Mouse (Mus musculus): ENCODE results near the gene Esrrg. TPM values are rescaled to one million over a fixed set of nuclear protein-coding genes. Genes with fewer than 3 reads are reported as not detected.

Gene Esrrg
- polyA plus RNA-seq, 1 experiment from 2014 or later = 23.5 TPM

DNA sequence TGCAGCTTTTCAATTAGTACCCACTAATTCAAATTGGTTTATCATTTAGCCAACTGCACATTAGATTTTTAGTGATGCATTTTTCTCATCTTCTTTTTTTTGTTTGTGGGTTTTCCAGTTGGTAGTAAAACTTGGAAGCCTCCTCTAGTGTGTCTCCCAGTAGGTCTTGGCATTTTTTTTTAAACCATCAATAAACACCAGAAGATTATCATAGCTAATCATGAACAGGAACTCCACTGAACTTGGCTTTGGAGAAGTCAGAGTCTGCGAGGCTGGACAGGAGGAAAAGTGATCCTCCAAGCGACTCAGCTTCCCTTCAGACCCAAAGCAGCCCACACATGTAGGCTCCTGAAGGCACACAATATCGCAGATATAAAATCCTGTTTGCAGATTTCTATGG, 155.2 kb downstream of the Esrrg start:
- no peaks in the 10 kb centered on the region for H3K27me3 ChIP-seq (ENCODE audit: control insufficient read depth, insufficient read depth, low read length)
- WGBS = 70% methylated on average over 3 of the region's 3 CpGs
- no peak overlapping the region for H3K4me3 ChIP-seq (ENCODE audit: low read length)

DNA sequence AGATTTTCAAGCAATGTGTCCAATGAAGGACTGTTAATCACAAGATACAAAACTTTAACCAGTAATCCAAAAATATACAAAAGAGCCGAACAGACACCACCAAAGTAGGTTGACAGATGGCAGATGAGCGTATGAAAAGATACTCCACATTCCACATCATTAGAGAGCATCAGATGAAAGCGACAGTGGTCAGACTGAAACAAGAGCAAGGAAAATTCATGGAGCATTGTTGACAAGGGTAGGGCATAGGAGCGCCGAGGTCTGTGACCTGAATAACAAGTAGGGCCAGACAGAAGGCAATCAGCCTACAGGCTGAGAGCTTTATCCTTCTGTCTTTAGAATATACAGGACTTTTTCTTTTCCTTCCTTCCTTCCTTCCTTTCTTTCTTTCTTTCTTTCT, 157.0 kb downstream of the Esrrg start:
- no peak overlapping the region for H3K4me3 ChIP-seq (ENCODE audit: low read length)
- H3K4me1 ChIP-seq (ENCODE audit: control insufficient read depth, insufficient read depth, low read length) = peaks cover 19% of the 10 kb centered on the region
- H3K27me3 ChIP-seq (ENCODE audit: control insufficient read depth, insufficient read depth, low read length) = no peaks in the 10 kb centered on the region
- no peaks in the 10 kb centered on the region for H3K36me3 ChIP-seq (ENCODE audit: control insufficient read depth, insufficient read depth)
- H3K9ac ChIP-seq (ENCODE audit: low read length) = no peak overlapping the region
- ATAC-seq (replicated peaks; ENCODE audit: extremely low read depth, insufficient read depth, low FRiP score) = no peak
- no peak overlapping the region for H3K4me2 ChIP-seq (ENCODE audit: low read depth, low read length)
- no peak overlapping the region for H3K27ac ChIP-seq (ENCODE audit: low read length)
- no peaks in the 10 kb centered on the region for H3K9me3 ChIP-seq (replicated peaks; ENCODE audit: control insufficient read depth, low read length)
- 88% methylated on average over 5 of the region's 5 CpGs for WGBS

More for the DNA sequence above, 155.2 kb downstream of the Esrrg start:
- no peaks in the 10 kb centered on the region for H3K36me3 ChIP-seq (ENCODE audit: control insufficient read depth, insufficient read depth)
- H3K4me2 ChIP-seq (ENCODE audit: low read depth, low read length) = no peak overlapping the region
- no peak overlapping the region for H3K27ac ChIP-seq (ENCODE audit: low read length)
- H3K9me3 ChIP-seq (replicated peaks; ENCODE audit: control insufficient read depth, low read length) = no peaks in the 10 kb centered on the region
- H3K9ac ChIP-seq (ENCODE audit: low read length) = no peak overlapping the region
- H3K4me1 ChIP-seq (ENCODE audit: control insufficient read depth, insufficient read depth, low read length) = peaks cover 15% of the 10 kb centered on the region
- ATAC-seq (replicated peaks; ENCODE audit: extremely low read depth, insufficient read depth, low FRiP score) = no peak

DNA sequence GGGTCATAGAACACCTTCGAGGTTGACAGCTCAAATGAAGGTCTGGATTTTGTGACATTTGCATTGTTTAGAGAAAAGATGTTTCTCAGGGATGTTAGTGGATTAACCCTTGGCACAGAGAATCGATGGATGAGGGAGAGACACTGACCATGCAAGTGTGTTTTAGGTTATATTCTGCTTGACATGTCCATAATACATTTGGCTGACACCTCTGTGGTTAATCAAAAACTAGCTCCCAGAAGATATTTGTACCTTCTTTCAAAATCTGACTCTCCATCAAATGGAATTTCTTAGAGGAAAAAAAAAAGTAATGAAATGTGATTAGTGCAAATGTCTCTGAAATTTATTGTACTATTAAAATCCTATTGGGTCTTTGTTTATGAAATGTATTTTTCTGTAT, 158.8 kb downstream of the Esrrg start:
- Histone ChIP-seq H3K4me2 (ENCODE audit: low read depth, low read length) (no peak overlapping the region), H3K9me3 (replicated peaks; ENCODE audit: control insufficient read depth, low read length) (no peaks in the 10 kb centered on the region), H3K4me3 (ENCODE audit: low read length) (no peak overlapping the region), H3K9ac (ENCODE audit: low read length) (no peak overlapping the region), H3K27ac (ENCODE audit: low read length) (no peak overlapping the region), H3K36me3 (ENCODE audit: control insufficient read depth, insufficient read depth) (no peaks in the 10 kb centered on the region), H3K4me1 (ENCODE audit: control insufficient read depth, insufficient read depth, low read length) (peaks cover 15% of the 10 kb centered on the region), H3K27me3 (ENCODE audit: control insufficient read depth, insufficient read depth, low read length) (no peaks in the 10 kb centered on the region)
- no peak for ATAC-seq (replicated peaks; ENCODE audit: extremely low read depth, insufficient read depth, low FRiP score)
- WGBS = 74% methylated on average over 2 of the region's 2 CpGs

DNA sequence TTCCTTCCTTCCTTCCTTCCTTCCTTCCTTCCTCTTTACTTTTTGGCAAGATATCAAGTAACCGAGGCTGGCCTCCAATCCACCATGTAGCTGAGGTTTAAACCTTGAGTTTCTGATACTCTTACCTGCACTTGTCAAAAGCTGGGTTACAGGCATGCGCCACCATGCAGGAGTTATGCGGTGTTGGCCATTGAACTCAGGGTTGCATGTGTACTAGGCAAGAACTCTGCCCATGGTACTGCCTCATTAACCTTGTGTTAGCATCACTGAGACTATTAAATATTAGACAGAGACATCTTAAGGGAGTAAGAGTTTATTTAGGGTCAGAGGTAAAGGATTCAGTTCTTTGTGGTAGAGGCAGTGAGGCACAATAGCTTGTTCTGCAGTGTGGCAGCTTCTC, 161.6 kb downstream of the Esrrg start:
- no peaks in the 10 kb centered on the region for H3K27me3 ChIP-seq (ENCODE audit: control insufficient read depth, insufficient read depth, low read length)
- 0 out of 2 replicates have a peak, but pooled peaks cover 8% of the 10 kb centered on the region for H3K4me1 ChIP-seq (ENCODE audit: control insufficient read depth, insufficient read depth, low read length)
- 88% methylated on average over 3 of the region's 3 CpGs for WGBS
- no peaks in the 10 kb centered on the region for H3K36me3 ChIP-seq (ENCODE audit: control insufficient read depth, insufficient read depth)
- no peak overlapping the region for H3K4me3 ChIP-seq (ENCODE audit: low read length)
- H3K9me3 ChIP-seq (replicated peaks; ENCODE audit: control insufficient read depth, low read length) = no peaks in the 10 kb centered on the region
- H3K9ac ChIP-seq (ENCODE audit: low read length) = no peak overlapping the region
- H3K27ac ChIP-seq (ENCODE audit: low read length) = no peak overlapping the region
- H3K4me2 ChIP-seq (ENCODE audit: low read depth, low read length) = no peak overlapping the region
- ATAC-seq (replicated peaks; ENCODE audit: extremely low read depth, insufficient read depth, low FRiP score) = no peak

DNA sequence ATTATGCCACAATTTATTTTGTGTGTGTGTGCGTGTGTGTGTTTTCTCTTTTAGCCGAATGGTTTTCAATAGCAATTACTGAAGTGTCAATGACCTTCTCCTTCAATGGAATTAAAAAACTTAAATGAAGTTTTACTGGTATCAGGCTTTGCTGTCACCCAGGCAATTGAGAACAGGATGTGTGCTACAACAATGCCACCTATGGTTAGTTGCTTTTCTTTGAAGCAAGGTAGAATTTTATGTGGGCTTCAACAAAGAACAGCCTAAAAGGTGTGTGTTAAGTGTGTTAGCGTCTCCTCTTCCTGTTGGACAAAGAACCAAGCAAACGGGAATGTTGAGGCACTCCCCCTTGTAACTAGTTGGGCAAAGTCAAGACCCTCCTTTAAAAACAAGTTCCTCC, 162.5 kb downstream of the Esrrg start:
- Histone ChIP-seq H3K27ac (ENCODE audit: low read length) (no peak overlapping the region), H3K4me1 (ENCODE audit: control insufficient read depth, insufficient read depth, low read length) (0 out of 2 replicates have a peak, but pooled peaks cover 8% of the 10 kb centered on the region), H3K27me3 (ENCODE audit: control insufficient read depth, insufficient read depth, low read length) (no peaks in the 10 kb centered on the region), H3K9me3 (replicated peaks; ENCODE audit: control insufficient read depth, low read length) (no peaks in the 10 kb centered on the region), H3K4me2 (ENCODE audit: low read depth, low read length) (no peak overlapping the region), H3K36me3 (ENCODE audit: control insufficient read depth, insufficient read depth) (no peaks in the 10 kb centered on the region), H3K9ac (ENCODE audit: low read length) (no peak overlapping the region), H3K4me3 (ENCODE audit: low read length) (no peak overlapping the region)
- no peak for ATAC-seq (replicated peaks; ENCODE audit: extremely low read depth, insufficient read depth, low FRiP score)
- WGBS = 67% methylated on average over 4 of the region's 4 CpGs

DNA sequence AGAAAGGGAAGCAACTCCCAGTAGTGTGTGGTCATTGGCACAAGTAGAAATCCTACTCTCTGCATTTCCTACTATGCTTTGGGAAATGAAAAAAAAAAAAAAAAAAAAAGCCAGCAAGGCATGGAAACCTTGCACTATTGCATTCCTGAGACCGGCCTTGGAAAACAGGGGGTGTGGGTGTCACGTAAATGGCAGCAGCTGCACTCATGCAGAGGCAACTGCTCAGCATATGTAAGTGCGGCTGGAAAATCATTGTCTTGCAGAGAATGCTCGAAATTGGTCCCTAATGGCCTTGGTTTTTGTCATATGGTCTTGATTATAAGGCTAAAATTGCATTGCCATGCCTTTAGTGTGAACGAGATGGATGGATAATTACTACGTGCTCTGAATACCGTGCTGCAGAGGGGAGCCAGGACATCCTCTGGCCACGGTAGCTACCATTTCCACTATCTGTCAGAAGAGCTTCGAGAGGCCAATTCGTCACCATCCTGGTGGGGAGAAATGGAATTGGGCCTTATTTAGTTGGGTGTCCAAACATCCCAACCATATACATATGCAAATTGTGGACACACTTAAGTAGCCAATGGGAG, 171.1 kb downstream of the Esrrg start:
- H3K9me3 ChIP-seq (replicated peaks; ENCODE audit: control insufficient read depth, low read length) = peaks cover 3% of the 10 kb centered on the region
- H3K36me3 ChIP-seq (ENCODE audit: control insufficient read depth, insufficient read depth) = no peaks in the 10 kb centered on the region
- no peaks in the 10 kb centered on the region for H3K27me3 ChIP-seq (ENCODE audit: control insufficient read depth, insufficient read depth, low read length)
- WGBS = 78% methylated on average over 10 of the region's 10 CpGs
- no peak overlapping the region for H3K4me3 ChIP-seq (ENCODE audit: low read length)
- no peak overlapping the region for H3K4me2 ChIP-seq (ENCODE audit: low read depth, low read length)
- no peak overlapping the region for H3K27ac ChIP-seq (ENCODE audit: low read length)
- no peak for ATAC-seq (replicated peaks; ENCODE audit: extremely low read depth, insufficient read depth, low FRiP score)
- no peak overlapping the region for H3K9ac ChIP-seq (ENCODE audit: low read length)
- no peaks in the 10 kb centered on the region for H3K4me1 ChIP-seq (ENCODE audit: control insufficient read depth, insufficient read depth, low read length)

DNA sequence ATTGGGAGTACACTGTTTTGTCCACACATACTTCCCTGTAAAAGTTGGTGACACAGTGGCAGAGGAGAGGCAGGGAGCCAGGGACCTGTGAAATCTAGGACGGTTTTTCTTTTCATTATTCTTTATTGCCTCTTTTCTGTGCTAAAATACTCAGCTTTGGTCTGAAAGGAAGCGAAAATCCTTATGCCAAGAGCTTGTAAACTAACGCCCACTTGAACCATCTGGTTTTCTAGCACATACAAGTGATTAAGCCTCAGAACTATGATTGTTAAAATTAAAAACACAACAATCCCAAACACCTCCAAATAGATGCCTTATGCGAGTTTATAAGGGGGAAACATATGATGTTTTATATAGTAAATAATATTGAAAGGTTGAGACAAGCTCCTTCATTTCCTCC, 176.6 kb downstream of the Esrrg start:
- H3K9ac ChIP-seq (ENCODE audit: low read length) = no peak overlapping the region
- H3K4me3 ChIP-seq (ENCODE audit: low read length) = no peak overlapping the region
- H3K27ac ChIP-seq (ENCODE audit: low read length) = no peak overlapping the region
- H3K9me3 ChIP-seq (replicated peaks; ENCODE audit: control insufficient read depth, low read length) = no peaks in the 10 kb centered on the region
- H3K4me2 ChIP-seq (ENCODE audit: low read depth, low read length) = no peak overlapping the region
- H3K4me1 ChIP-seq (ENCODE audit: control insufficient read depth, insufficient read depth, low read length) = no peaks in the 10 kb centered on the region
- no peaks in the 10 kb centered on the region for H3K27me3 ChIP-seq (ENCODE audit: control insufficient read depth, insufficient read depth, low read length)
- WGBS = 87% methylated on average over 4 of the region's 4 CpGs
- H3K36me3 ChIP-seq (ENCODE audit: control insufficient read depth, insufficient read depth) = no peaks in the 10 kb centered on the region
- ATAC-seq (replicated peaks; ENCODE audit: extremely low read depth, insufficient read depth, low FRiP score) = no peak

DNA sequence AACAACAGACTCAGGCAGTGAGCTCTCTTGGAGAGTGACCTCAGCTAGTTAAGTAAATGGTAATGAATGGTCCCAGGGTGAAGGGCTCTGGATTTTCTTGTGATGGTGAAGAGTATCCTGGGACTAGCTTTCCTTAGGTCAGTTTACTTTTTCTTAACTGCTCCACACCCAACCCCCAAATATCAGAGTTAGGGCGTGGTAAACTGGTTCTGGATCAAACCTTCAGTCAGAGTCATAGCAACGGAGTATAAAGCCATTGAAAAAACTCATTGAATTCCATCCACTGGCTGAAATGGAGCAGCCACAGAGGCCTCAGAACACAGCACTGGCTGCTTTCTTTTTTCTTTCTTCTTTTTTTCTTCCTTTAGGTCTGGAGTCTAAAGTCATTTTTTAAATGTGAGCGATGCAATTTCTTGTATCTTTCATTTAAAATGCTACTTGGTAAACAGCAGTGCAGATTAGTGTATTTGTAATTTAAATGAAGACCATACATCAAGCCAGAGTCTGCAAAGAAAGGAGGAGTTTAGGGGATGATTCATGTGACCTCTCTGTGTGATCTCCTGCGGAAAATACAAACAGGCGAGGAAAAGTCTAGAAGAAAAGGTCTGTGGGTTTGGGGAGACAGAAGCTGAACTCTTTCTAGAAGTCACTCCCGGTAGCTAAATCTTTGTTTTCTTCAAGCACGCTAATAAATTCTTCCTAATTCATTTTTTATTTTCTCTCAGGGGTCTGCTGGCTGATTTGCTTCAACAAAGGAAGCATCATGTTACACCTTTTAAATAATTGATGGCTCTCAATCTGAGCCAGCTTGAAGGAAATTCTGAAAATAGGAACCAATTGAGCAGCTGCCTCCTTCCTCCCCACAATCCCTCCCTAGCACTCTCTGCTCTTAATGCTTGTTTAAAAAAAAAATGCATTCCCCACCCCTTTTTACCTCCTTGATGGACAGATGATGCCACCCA, 178.7 kb downstream of the Esrrg start:
- no peak for ATAC-seq (replicated peaks; ENCODE audit: extremely low read depth, insufficient read depth, low FRiP score)
- Histone ChIP-seq H3K4me3 (ENCODE audit: low read length) (no peak overlapping the region), H3K27me3 (ENCODE audit: control insufficient read depth, insufficient read depth, low read length) (no peaks in the 10 kb centered on the region), H3K9me3 (replicated peaks; ENCODE audit: control insufficient read depth, low read length) (no peaks in the 10 kb centered on the region), H3K9ac (ENCODE audit: low read length) (no peak overlapping the region), H3K4me2 (ENCODE audit: low read depth, low read length) (no peak overlapping the region), H3K27ac (ENCODE audit: low read length) (no peak overlapping the region), H3K36me3 (ENCODE audit: control insufficient read depth, insufficient read depth) (no peaks in the 10 kb centered on the region), H3K4me1 (ENCODE audit: control insufficient read depth, insufficient read depth, low read length) (no peaks in the 10 kb centered on the region)
- WGBS = 70% methylated on average over 7 of the region's 7 CpGs

DNA sequence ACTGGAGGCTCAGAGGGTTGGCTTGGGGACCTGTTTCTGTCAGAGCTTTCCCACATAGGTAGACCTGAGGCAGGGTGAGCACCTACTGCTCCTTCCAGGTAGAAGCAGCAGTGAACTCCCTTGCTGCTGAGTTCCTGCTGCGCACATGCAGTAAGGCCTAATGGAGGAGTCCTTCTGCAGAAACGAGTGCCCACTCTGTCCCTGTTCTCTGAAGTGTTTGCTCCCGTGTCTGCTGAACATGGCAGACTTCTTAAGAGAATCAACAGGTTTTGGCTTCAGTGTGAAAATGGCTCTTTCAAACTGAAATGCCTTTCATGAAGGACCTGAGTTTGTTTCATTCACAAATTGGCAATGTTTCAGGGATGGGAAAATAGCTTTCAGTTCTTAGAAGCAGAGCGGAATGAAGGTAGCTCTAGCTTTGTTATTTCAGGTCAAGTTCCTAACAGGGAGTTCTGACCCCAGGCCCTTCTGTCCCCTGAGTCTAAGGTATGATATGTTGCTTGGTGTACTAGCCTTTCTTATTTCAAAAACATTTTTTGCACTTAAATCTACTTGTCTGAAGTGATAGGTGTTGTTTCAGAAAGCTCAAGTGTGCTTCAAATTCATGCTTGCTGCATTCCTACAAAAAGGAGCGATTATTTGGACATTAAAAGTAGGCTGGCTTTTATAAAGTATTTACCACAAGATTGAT, 185.8 kb downstream of the Esrrg start:
- Histone ChIP-seq H3K4me1 (ENCODE audit: control insufficient read depth, insufficient read depth, low read length) (peaks cover 20% of the 10 kb centered on the region), H3K9ac (ENCODE audit: low read length) (no peak overlapping the region), H3K4me3 (ENCODE audit: low read length) (no peak overlapping the region), H3K9me3 (replicated peaks; ENCODE audit: control insufficient read depth, low read length) (no peaks in the 10 kb centered on the region), H3K4me2 (ENCODE audit: low read depth, low read length) (no peak overlapping the region), H3K27me3 (ENCODE audit: control insufficient read depth, insufficient read depth, low read length) (no peaks in the 10 kb centered on the region), H3K27ac (ENCODE audit: low read length) (no peak overlapping the region), H3K36me3 (ENCODE audit: control insufficient read depth, insufficient read depth) (no peaks in the 10 kb centered on the region)
- no peak for ATAC-seq (replicated peaks; ENCODE audit: extremely low read depth, insufficient read depth, low FRiP score)
- WGBS = 81% methylated on average over 5 of the region's 5 CpGs

All from heart, embryonic 16.5 days (tissue).